Mouse (Mus musculus) olfactory bulb, adult 2 months (tissue): Measurements from ENCODE around the gene Cyb5d1.

Experiments
- CTCF ChIP-seq: fragments of 200-500 bp; IDR thresholded peaks from 2 replicates; pipeline ENCODE4 v1.5.1; 2012; ENCODE audit warnings: low read depth, mild to moderate bottlenecking, low read length, moderate library complexity; ENCODE audit not compliant: insufficient read depth
- POLR2A ChIP-seq: fragments of 200-500 bp; IDR thresholded peaks from 2 replicates; pipeline ENCODE4 v1.6.1; 2012; ENCODE audit warnings: mild to moderate bottlenecking, low read depth, low read length, moderate library complexity; ENCODE audit not compliant: insufficient read depth

DNA sequence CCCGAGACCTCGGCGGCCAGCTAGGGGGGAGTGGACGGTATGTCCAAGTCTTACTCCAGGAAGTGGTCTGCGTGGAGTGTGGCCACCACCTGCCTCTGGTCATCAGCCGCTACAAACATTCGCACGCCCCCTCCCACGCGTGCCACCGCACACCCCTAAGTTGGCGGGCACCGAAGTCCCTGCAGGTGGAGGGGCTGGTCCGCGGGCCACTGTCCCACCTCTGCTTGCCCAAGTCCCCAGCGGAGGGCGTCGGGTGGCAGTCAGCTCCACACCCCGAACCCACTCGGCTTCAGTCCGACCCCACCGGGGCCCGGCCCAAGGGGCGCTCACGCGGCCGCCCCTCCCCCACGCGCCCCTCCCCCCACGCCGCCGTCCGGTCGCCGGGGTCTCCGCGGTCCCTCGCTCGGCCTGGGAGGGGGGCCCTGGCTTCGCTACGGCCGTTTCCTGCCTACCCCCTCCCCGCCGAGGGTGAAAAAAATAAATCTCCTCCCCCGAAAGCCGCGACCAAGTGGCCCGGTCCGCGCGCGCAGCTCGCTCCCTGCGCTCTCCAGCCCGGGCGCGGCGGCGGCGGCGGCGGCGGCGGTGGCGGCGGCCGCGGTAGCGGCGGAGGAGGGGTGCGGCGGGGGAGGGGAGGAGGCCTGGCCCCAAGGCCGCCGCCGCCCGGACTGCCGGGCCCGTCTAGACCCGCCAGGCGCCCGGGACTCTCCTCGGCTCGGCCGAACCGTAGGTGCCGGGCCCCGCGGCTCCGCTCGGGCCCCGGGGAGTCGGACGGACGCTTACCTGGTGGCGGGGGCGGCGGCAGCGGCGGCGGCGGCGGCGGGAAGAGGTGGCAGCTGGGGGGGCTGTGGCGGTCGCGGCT, 26.8 kb downstream of the Cyb5d1 start:
- no peak for TF ChIP-seq POLR2A
- TF ChIP-seq CTCF: no peak
